Mouse (Mus musculus): ENCODE measurements around the gene Reep6. TPM values are rescaled to one million over a fixed set of nuclear protein-coding genes. Genes with fewer than 3 reads are reported as not detected.

The Reep6 gene
- polyA plus RNA-seq (2021; fragmentation: Nextera tagmentation), result 7.6 and 9.0 TPM in 2 replicates
- long read RNA-seq, experiment 1, partial matches to known transcripts, result 0 of 8 reads
- long read RNA-seq, experiment 1, other reads (novel, unspliced or antisense), result 2 of 8 reads
- long read RNA-seq, experiment 2, transcript Reep6-202 (6 exons, 2,208 nt), result major isoform, 21 of 31 reads
- long read RNA-seq, experiment 2, partial matches to known transcripts, result 3 of 31 reads
- long read RNA-seq, experiment 2, other reads (novel, unspliced or antisense), result 3 of 31 reads

DNA sequence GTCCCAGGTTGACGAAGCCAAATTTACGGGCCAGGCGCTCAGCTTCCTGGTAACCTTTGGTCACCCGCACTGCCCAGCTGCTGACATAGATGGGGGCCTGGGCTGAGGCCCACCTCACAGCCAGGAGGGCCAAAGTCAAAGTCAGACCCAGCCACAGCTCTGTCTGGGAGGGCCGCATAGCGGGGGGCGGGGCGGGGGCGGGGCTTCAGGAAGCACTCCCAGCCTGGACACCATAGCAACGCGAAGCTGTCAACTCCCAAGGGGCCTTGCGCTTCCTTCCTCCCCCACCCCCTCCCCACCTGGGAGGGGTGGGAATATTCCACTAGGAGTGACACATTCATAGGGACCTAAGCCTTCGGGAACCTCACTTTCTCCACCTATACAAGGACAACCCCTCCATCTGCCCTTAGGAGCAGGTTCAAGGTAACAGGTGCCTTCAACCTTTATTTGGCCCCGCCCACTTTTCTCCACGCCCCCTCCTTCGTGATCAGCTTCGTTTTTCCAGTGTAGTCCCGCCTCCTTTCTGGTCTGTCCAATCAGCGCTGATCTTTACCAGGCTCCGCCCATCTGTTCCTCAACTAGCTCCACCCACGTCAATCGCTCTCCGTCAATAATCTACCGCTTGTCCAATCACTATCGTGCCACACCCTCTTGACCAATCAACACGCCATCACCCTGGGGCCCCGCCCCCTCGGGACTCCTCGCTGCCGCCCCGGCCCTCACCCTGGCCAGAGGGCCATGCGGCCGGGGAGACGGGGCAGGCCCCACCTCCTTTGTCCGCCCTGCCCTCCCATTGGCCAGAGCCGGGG is at the start of gene Reep6, which contains the start of gene Pcsk4:
TSS of gene Reep6 (plus strand) at position 681 of the 809 bp plus-strand sequence.
TSS of gene Pcsk4 (minus strand) at position 226 of the 809 bp plus-strand sequence.

DNA sequence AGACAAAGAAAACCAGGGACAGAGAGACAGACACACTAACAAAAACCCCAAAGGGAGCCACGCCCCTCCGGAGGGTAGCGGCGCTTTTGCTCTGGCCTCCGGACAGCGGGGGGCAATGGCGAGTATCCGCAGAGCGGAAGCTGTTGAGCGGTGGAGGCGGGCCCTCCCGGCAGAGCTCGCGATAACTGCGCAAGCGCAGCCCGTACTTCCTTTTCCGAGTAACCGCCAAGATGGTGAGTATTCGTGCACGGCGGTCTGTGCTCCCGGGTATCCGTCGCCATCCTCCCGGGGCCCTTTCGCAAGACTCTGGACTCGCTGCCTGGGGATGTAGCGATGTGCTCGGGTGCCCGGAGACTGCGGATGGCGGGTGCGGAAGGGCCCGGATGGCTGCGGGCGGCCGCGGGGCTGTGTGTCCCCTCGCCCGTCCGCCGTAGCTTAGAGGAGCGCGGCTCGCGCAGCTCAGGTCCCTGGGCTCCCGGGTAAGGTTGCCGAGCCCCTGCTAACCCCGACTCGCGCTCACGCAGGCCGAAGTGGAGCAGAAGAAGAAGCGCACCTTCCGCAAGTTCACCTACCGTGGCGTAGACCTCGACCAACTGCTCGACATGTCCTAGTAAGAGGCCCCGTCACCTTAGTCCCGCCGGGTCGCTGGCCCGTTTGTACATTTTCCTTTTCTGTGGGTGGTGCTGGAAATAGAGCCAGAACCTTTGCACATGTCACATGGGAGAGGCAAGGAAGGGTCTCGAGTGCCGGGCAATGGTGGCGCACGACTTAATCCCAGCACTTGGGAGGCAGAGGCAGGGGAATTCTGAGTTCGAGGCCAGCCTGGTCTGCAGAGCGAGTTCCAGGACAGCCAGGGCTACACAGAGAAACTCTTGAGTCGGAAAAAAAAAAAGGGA is 37.3 kb upstream of the Reep6 start, which contains the start of gene Rps15:
TSS of gene Rps15 (plus strand) at position 203 of the 896 bp plus-strand sequence.

DNA sequence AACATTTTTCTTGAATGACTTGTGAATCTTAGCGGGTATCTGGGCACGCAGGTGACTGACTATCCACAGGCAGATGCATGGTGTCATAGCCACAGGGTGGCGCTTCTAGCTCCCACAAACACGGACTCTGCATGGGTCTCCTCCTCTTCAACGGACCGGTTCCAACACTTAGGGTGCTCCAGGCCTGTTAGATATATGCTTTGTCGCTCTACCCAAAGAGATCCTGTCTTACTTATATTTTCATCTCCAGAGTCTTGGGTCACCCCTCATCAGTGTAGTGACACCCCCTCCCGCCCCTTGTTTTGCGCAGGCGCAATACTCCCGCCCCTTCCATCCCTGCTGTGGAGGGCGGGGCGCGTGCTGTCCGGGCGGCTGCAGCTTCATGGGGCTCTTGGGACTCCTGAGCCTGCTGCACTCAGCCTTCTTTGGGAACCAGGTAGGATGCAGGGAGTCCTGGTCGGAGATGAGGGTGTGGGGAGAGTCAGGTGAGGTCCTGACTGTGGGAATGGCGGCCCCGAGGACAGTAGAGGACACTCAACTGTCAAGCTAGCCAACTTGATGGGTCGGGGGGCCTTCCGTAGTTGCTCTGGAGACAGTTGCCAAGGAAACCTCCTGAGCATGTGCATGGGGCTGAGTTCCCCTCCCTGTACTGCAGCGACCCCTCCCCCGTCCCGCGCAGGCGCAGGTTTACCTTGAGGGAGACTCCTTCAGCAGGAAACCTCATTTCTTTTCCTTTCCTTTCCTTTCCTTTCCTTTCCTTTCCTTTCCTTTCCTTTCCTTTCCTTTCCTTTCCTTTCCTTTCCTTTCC is 33.9 kb upstream of the Reep6 start, which contains the start of gene Apc2:
TSS of gene Apc2 (plus strand) at position 360 of the 808 bp plus-strand sequence.

DNA sequence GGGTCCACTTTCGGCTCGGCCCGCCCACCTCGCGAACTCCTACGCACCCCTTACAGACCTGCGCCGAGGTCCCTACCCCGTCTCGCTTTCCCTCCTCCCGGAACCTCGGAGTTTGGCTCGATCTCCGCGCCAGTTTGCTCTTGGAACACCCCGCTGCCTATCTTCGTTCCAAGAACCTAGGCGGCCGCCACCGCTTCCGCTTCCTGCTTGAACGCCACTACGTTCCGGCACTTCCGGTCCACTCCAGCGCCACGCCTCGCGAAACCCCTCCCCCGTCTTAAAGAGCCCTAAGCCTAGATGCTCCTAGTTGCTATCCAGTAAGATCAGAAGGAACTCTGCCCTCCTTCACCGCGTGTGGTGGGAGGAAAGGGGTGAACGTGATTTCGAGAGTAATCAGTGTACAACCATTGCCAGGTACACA is 9.4 kb upstream of the Reep6 start, which contains the start of gene 2310011J03Rik:
TSS of gene 2310011J03Rik (minus strand) at position 198 of the 421 bp plus-strand sequence.

DNA sequence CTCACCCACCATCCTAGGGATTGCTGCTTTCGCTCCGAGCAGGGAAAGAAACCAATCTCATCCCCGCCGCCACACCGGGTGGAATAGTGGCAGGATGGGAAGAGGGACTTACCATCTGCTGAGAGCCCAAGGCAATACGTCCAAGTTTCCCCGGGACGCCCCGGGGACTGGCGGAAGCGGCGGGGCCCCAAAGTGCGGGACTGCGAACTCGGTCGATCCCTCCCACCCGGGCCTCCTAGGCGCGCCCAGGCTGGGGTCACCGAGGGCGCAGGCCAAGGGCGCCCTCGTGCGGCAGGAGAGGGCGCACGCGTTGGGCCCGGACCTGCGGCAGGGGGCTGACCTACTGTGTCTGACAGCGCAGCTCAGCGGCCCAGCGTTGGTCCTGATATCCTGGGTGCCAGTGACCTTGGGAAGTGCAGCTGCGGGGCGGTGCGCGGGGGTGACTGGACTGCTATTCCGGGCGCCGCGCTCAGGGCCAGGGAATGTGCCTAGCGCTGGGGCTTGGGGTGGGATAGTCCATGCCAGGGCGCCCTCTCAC is 18.6 kb downstream of the Reep6 start, which contains the start of gene Adamtsl5:
TSS of gene Adamtsl5 (minus strand) at position 169 of the 538 bp plus-strand sequence.

DNA sequence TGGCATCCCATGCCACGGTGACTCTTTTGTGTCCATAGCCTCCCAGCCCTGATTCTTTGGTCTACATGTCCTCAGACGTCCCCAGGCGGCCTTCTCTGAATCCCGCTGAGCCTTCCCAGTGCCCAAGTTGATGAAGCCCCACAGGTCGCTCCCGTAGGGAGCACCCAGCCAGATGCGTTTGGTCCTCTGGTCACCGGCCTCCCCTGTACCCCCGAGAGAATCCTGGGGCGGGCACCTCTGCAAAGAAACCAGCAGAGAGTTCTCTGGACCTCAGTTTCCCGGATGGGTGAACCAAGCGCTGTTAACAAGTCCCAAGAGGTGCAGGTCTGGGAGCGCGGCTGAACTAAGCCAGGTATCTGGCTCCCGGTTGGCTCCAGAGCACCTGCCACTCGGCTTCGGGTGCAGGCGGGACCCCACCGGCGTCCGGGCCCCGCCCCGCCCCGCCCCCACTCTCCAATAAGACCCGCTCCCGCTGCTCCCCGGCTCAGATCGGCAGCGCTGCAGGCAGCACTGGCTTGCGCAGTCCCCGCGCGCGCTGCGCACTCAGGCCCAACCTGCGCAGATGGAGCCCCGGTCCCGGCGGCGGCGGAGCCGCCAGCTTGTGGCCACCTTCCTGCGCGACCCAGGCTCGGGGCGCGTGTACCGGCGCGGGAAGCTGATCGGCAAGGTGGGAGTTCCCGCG is 26.4 kb downstream of the Reep6 start, which contains the start of gene Plk5:
TSS of gene Plk5 (plus strand) at position 459 of the 682 bp plus-strand sequence.

Small RNA genes within 50 kb of the gene (microRNA-seq; reads per million reads assigned to microRNA genes)
- gene Gm22721, result not detected

Other genes with a start within 250 kb of the Reep6 start
- 2.8 and 3.1 TPM in 2 replicates for gene Sbno2, start 224.4 kb upstream of the Reep6 start, polyA plus RNA-seq (2021; fragmentation: Nextera tagmentation)
- 16.5 and 18.4 TPM in 2 replicates for gene Stk11, start 214.2 kb upstream of the Reep6 start, polyA plus RNA-seq (2021; fragmentation: Nextera tagmentation)
- 943 and 1,004 TPM in 2 replicates for gene Atp5d, start 191.3 kb upstream of the Reep6 start, polyA plus RNA-seq (2021; fragmentation: Nextera tagmentation)
- gene Cbarp, start 189.1 kb upstream of the Reep6 start, polyA plus RNA-seq (2021; fragmentation: Nextera tagmentation), result 55.5 and 72.9 TPM in 2 replicates
- gene Midn, start 181.7 kb upstream of the Reep6 start, polyA plus RNA-seq (2021; fragmentation: Nextera tagmentation), result 8.3 and 11.7 TPM in 2 replicates
- gene Cirbp, start 164.0 kb upstream of the Reep6 start, polyA plus RNA-seq (2021; fragmentation: Nextera tagmentation), result 162 and 186 TPM in 2 replicates
- 10.6 and 11.0 TPM in 2 replicates for gene 1600002K03Rik, start 157.0 kb upstream of the Reep6 start, polyA plus RNA-seq (2021; fragmentation: Nextera tagmentation)
- gene Efna2, start 150.5 kb upstream of the Reep6 start, polyA plus RNA-seq (2021; fragmentation: Nextera tagmentation), result 7.4 and 8.6 TPM in 2 replicates
- 22.1 and 23.6 TPM in 2 replicates for gene Mum1, start 103.5 kb upstream of the Reep6 start, polyA plus RNA-seq (2021; fragmentation: Nextera tagmentation)
- gene Ndufs7, start 80.8 kb upstream of the Reep6 start, polyA plus RNA-seq (2021; fragmentation: Nextera tagmentation), result 865 and 922 TPM in 2 replicates
- 51.8 and 54.3 TPM in 2 replicates for gene Gamt, start 68.9 kb upstream of the Reep6 start, polyA plus RNA-seq (2021; fragmentation: Nextera tagmentation)
- 3.0 and 3.1 TPM in 2 replicates for gene Dazap1, start 68.5 kb upstream of the Reep6 start, polyA plus RNA-seq (2021; fragmentation: Nextera tagmentation)
- 2,763 and 3,004 TPM in 2 replicates for gene Rps15, start 37.5 kb upstream of the Reep6 start, polyA plus RNA-seq (2021; fragmentation: Nextera tagmentation)
- gene Apc2, start 34.0 kb upstream of the Reep6 start, polyA plus RNA-seq (2021; fragmentation: Nextera tagmentation), result 15.7 and 18.9 TPM in 2 replicates
- gene 2310011J03Rik, start 9.4 kb upstream of the Reep6 start, polyA plus RNA-seq (2021; fragmentation: Nextera tagmentation), result 33.2 and 34.9 TPM in 2 replicates
- 1.6 and 1.7 TPM in 2 replicates for gene Pcsk4, start 455 bp upstream of the Reep6 start, polyA plus RNA-seq (2021; fragmentation: Nextera tagmentation)
- 2.3 and 3.4 TPM in 2 replicates for gene Adamtsl5, start 18.5 kb downstream of the Reep6 start, polyA plus RNA-seq (2021; fragmentation: Nextera tagmentation)
- gene Plk5, start 26.5 kb downstream of the Reep6 start, polyA plus RNA-seq (2021; fragmentation: Nextera tagmentation), result 20.6 and 23.4 TPM in 2 replicates
- gene Mex3d, start 57.7 kb downstream of the Reep6 start, polyA plus RNA-seq (2021; fragmentation: Nextera tagmentation), result 1.4 and 2.5 TPM in 2 replicates
- gene Mbd3, start 69.6 kb downstream of the Reep6 start, polyA plus RNA-seq (2021; fragmentation: Nextera tagmentation), result 41.8 and 43.3 TPM in 2 replicates
- 1,342 and 1,554 TPM in 2 replicates for gene Uqcr11, start 76.9 kb downstream of the Reep6 start, polyA plus RNA-seq (2021; fragmentation: Nextera tagmentation)
- 7.2 and 9.6 TPM in 2 replicates for gene Tcf3, start 103.7 kb downstream of the Reep6 start, polyA plus RNA-seq (2021; fragmentation: Nextera tagmentation)
- not detected in 2 replicates for gene Onecut3, start 164.9 kb downstream of the Reep6 start, polyA plus RNA-seq (2021; fragmentation: Nextera tagmentation)
- 0.09 and 0.10 TPM in 2 replicates for gene Atp8b3, start 209.2 kb downstream of the Reep6 start, polyA plus RNA-seq (2021; fragmentation: Nextera tagmentation)
- 19.5 and 19.8 TPM in 2 replicates for gene Rexo1, start 231.6 kb downstream of the Reep6 start, polyA plus RNA-seq (2021; fragmentation: Nextera tagmentation)
- 7.5 and 8.9 TPM in 2 replicates for gene Klf16, start 247.4 kb downstream of the Reep6 start, polyA plus RNA-seq (2021; fragmentation: Nextera tagmentation)